Mouse (Mus musculus) CH12.LX (cell line): Measurements from ENCODE around the gene Cldn20. TPM values are rescaled to one million over a fixed set of nuclear protein-coding genes. Genes with fewer than 3 reads are reported as not detected.

Source experiments
- DNase-seq: peaks from one replicate; pipeline ENCODE4 v3.0.0-alpha.2; 2013; ENCODE audit errors: extremely low read depth
- H3K27ac ChIP-seq: 2 replicates; pipeline ENCODE4 v1.5.1; 2012; ENCODE audit warnings: low read depth, mild to moderate bottlenecking, control low read depth, moderate library complexity; ENCODE audit not compliant: insufficient read depth
- H3K27me3 ChIP-seq: replicated peaks from 2 replicates; pipeline ENCODE3; 2012; ENCODE audit warnings: inconsistent platforms
- H3K36me3 ChIP-seq, 2 experiments: replicated peaks in 1 of 2; 2 replicates each; pipeline versions ENCODE3 to v1.6.1; 2012; ENCODE audit warnings: inconsistent platforms in 1 of 2, low read length in 1 of 2, mild to moderate bottlenecking in 1 of 2, mixed read lengths in 1 of 2, moderate library complexity in 1 of 2; ENCODE audit not compliant: control insufficient read depth in 1 of 2, insufficient read depth in 1 of 2
- H3K4me1 ChIP-seq, 2 experiments: 2 replicates each; pipeline ENCODE4 v1.6.1; 2012; ENCODE audit warnings: inconsistent platforms in 1 of 2, moderate library complexity in 1 of 2; ENCODE audit not compliant: insufficient read depth in 2 of 2, control insufficient read depth in 1 of 2
- H3K4me2 ChIP-seq: 2 replicates; pipeline ENCODE4 v1.6.1; 2012; ENCODE audit warnings: low read depth, mild to moderate bottlenecking, control low read depth; ENCODE audit not compliant: poor library complexity, insufficient read depth, severe bottlenecking
- H3K4me3 ChIP-seq, 3 experiments: fragments of 150-350 bp in 1 of 3; sonication (generic) in 1 of 3; replicated peaks in 1 of 3; 2 replicates each; pipeline versions ENCODE3 to v1.5.1; 2011 to 2012; ENCODE audit warnings: low read depth in 2 of 3, low read length in 2 of 3, mild to moderate bottlenecking in 2 of 3, moderate library complexity in 2 of 3, control low read depth in 1 of 3, improper control_type of control experiment in 1 of 3, inconsistent platforms in 1 of 3, mixed read lengths in 1 of 3; ENCODE audit not compliant: poor library complexity in 1 of 3
- H3K79me2 ChIP-seq: replicated peaks from 2 replicates; pipeline ENCODE4 v1.6.1; 2012; ENCODE audit warnings: mild to moderate bottlenecking, moderate library complexity; ENCODE audit not compliant: control insufficient read depth, poor library complexity, insufficient read depth, severe bottlenecking; ENCODE audit errors: extremely low read depth
- H3K9ac ChIP-seq: 2 replicates; pipeline ENCODE4 v1.6.1; 2012; ENCODE audit warnings: low read depth, mild to moderate bottlenecking, control low read depth, moderate library complexity; ENCODE audit not compliant: insufficient read depth
- H3K9me3 ChIP-seq: replicated peaks from 2 replicates; pipeline ENCODE3; 2012; ENCODE audit warnings: low read length, inconsistent platforms, mixed read lengths
- CHD1 ChIP-seq: IDR thresholded peaks from 2 replicates; pipeline ENCODE4 v1.6.1; 2012; ENCODE audit warnings: low read depth, low read length, improper control_type of control experiment, inconsistent platforms
- E2F4 ChIP-seq: IDR thresholded peaks from 2 replicates; pipeline ENCODE4 v1.6.1; 2011; ENCODE audit warnings: low read depth, low read length, improper control_type of control experiment; ENCODE audit not compliant: insufficient replicate concordance
- EP300 ChIP-seq: IDR thresholded peaks from 2 replicates; pipeline ENCODE4 v1.6.1; 2011; ENCODE audit warnings: low read length, improper control_type of control experiment
- ETS1 ChIP-seq: conservative IDR thresholded peaks from 2 replicates; pipeline ENCODE4 v1.6.1; 2012; ENCODE audit warnings: low read depth, mild to moderate bottlenecking, inconsistent platforms, low read length, improper control_type of control experiment, moderate library complexity
- IRF4 ChIP-seq: IDR thresholded peaks from 2 replicates; pipeline ENCODE4 v1.6.1; 2014; ENCODE audit warnings: low read depth, mild to moderate bottlenecking, inconsistent platforms, low read length, improper control_type of control experiment
- JUND ChIP-seq: conservative IDR thresholded peaks from 2 replicates; pipeline ENCODE4 v1.6.1; 2011; ENCODE audit warnings: low read depth, low read length, improper control_type of control experiment
- KAT2A ChIP-seq: IDR thresholded peaks from 2 replicates; pipeline ENCODE4 v1.6.1; 2012; ENCODE audit warnings: low read length, improper control_type of control experiment, inconsistent platforms; ENCODE audit not compliant: insufficient replicate concordance
- MAFK ChIP-seq: IDR thresholded peaks from 2 replicates; pipeline ENCODE4 v1.6.1; 2011; ENCODE audit warnings: low read length, improper control_type of control experiment; ENCODE audit not compliant: insufficient replicate concordance
- MAZ ChIP-seq: IDR thresholded peaks from 2 replicates; pipeline ENCODE4 v1.6.1; 2012; ENCODE audit warnings: low read depth, mild to moderate bottlenecking, inconsistent platforms, low read length, improper control_type of control experiment, moderate library complexity
- MXI1 ChIP-seq: IDR thresholded peaks from 2 replicates; pipeline ENCODE4 v1.6.1; 2011; ENCODE audit warnings: mild to moderate bottlenecking, low read depth, low read length, improper control_type of control experiment
- POLR2AphosphoS2 ChIP-seq: IDR thresholded peaks from 2 replicates; pipeline ENCODE4 v1.6.1; 2011; ENCODE audit warnings: low read depth, low read length, improper control_type of control experiment
- SMC3 ChIP-seq: IDR thresholded peaks from 2 replicates; pipeline ENCODE4 v1.6.1; 2011; ENCODE audit warnings: low read depth, low read length, improper control_type of control experiment
- TBP ChIP-seq: conservative IDR thresholded peaks from 2 replicates; pipeline ENCODE4 v1.6.1; 2011; ENCODE audit warnings: low read depth, low read length, improper control_type of control experiment
- TCF12 ChIP-seq: IDR thresholded peaks from 2 replicates; pipeline ENCODE4 v1.6.1; 2014; ENCODE audit warnings: low read depth, mild to moderate bottlenecking, inconsistent platforms, low read length, improper control_type of control experiment
- USF2 ChIP-seq: conservative IDR thresholded peaks from 2 replicates; pipeline ENCODE4 v1.6.1; 2011; ENCODE audit warnings: low read depth, low read length, improper control_type of control experiment
- dilution Hi-C: fragments of 300-500 bp; cut with MboI; formaldehyde crosslinking; loops from 2 replicates; pipeline ENCODE4 v1.14.3; 2020; ENCODE audit warnings: low sequenced_read_pairs; ENCODE audit not compliant: extremely low pct_unique_long_range_greater_than_20kb, extremely low pct_ligation_motif_present
- in situ Hi-C: fragments of 300-500 bp; cut with MboI; formaldehyde crosslinking; loops from 3 replicates; pipeline ENCODE4 v1.14.3; 2019; ENCODE audit warnings: low sequenced_read_pairs, low pct_ligation_motif_present, low pct_unique_long_range_greater_than_20kb, mixed read lengths
- polyA plus RNA-seq: library from polyadenylated mRNA; unstranded; fragments of >175 nt; gene quantifications from 2 replicates; pipeline ENCODE4 v1.2.1, GENCODE M21; 2012; ENCODE audit warnings: low read depth; ENCODE audit not compliant: insufficient read length
- total RNA-seq, 2 experiments: library from RNA; depleted of rRNA; stranded (reverse); fragments of 300-350 nt in 1 of 2; fragments of >200 nt in 1 of 2; gene quantifications; 2 replicates each; pipeline ENCODE4 v1.2.3; 2012 to 2014

The Cldn20 gene
- total and polyA plus RNA-seq, 3 experiments: 0.73 TPM; not detected in 2

GRCm38 (mm10) chr17:3516406-3516805 lies 15.9 kb upstream of the Cldn20 start:
- H3K4me1 ChIP-seq: no peaks in the 10 kb centered on the region
- H3K36me3 ChIP-seq: peaks cover 41 to 84% of the 10 kb centered on the region in 2 experiments
- no peak overlapping the region for H3K4me2 ChIP-seq
- no peak for DNase-seq
- dilution Hi-C loops (no loop called here), in situ Hi-C loops (no loop called here)
- TF ChIP-seq POLR2AphosphoS2: no peak
- TF ChIP-seq USF2: no peak
- no peak for TF ChIP-seq E2F4
- TF ChIP-seq MAZ: no peak
- TF ChIP-seq TCF12: no peak
- TF ChIP-seq TBP: no peak
- no peaks in the 10 kb centered on the region for H3K79me2 ChIP-seq
- no peak overlapping the region for H3K9ac ChIP-seq
- no peaks in the 10 kb centered on the region for H3K27me3 ChIP-seq
- no peak overlapping the region for H3K27ac ChIP-seq
- no peak overlapping the region for H3K4me3 ChIP-seq
- no peaks in the 10 kb centered on the region for H3K9me3 ChIP-seq

GRCm38 (mm10) chr17:3520344-3520743 lies 12.0 kb upstream of the Cldn20 start:
- Histone ChIP-seq H3K4me2 (no peak overlapping the region), H3K9ac (no peak overlapping the region), H3K27me3 (no peaks in the 10 kb centered on the region), H3K36me3 (peaks cover 28 to 80% of the 10 kb centered on the region in 2 experiments), H3K4me1 (no peaks in the 10 kb centered on the region), H3K4me3 (no peak overlapping the region), H3K79me2 (no peaks in the 10 kb centered on the region), H3K9me3 (no peaks in the 10 kb centered on the region), H3K27ac (no peak overlapping the region)
- TF ChIP-seq MAFK: no peak
- TF ChIP-seq MXI1: no peak
- TF ChIP-seq CHD1: no peak
- dilution Hi-C loops (no loop called here), in situ Hi-C loops (no loop called here)
- no peak for DNase-seq

DNA sequence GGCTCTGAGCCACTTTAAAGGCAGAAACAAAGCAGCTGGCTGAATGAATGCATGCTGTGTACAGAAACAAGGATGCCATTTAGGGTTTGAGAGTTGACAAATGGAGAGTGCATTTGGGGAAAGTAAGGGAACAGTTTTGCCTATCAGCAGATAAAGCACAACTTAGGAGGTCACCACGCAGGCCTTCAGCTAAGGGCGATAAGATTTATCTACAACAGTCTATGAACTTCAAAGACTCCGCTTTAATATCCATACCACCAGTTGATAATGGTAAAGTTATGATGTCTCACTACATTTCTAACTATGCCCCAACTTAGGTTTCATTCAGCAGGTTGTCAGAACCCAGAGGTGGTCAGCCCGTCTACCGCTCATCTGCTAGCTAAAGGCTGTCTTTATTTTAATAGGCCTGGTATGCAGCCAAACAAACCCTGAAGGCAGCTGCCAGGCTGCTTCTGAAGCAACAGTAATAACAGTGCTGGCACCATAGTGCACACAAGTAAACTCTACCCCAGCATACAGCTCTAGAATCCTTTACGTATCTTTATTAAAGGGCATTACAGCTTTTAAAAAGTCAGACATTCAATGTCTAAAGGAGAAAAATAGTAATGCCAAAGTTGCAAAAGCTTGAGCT lies 4.4 kb upstream of the Cldn20 start:
- Histone ChIP-seq H3K36me3 (peaks cover 9 to 63% of the 10 kb centered on the region in 2 experiments), H3K27ac (no peak overlapping the region), H3K4me3 (no peak overlapping the region), H3K4me1 (peaks cover 0 to 8% of the 10 kb centered on the region in 2 experiments; a peak in 1 of 4 replicates), H3K9ac (no peak overlapping the region), H3K9me3 (no peaks in the 10 kb centered on the region), H3K4me2 (no peak overlapping the region), H3K79me2 (no peaks in the 10 kb centered on the region), H3K27me3 (no peaks in the 10 kb centered on the region)
- no peak for DNase-seq
- in situ Hi-C loops (no loop called here), dilution Hi-C loops (no loop called here)
- TF ChIP-seq JUND (no peak), EP300 (no peak), IRF4 (no peak), SMC3 (no peak), ETS1 (no peak), USF2 (no peak), KAT2A (no peak)
